Mouse (Mus musculus) heart, postnatal 10 days (tissue): Measurements from ENCODE around the gene Apba3. TPM values are rescaled to one million over a fixed set of nuclear protein-coding genes. Genes with fewer than 3 reads are reported as not detected.

Experiments used
- microRNA-seq, 2 experiments: library from miRNA; unstranded; fragments of <30 nt; microRNA quantifications; one replicate each; pipeline ENCODE4 v1.2.0; 2022
- total RNA-seq, 2 experiments: library from RNA; stranded (reverse); gene quantifications; 2 replicates each; pipeline ENCODE4 v1.2.3; 2021

Gene Apba3
- total RNA-seq, 2 experiments from 2014 or later: 66.5 to 68.3 TPM

Small RNAs within 50 kb of the gene (microRNA-seq; reads per million reads assigned to microRNA genes)
- 12.3 to 24.7 reads per million in 2 experiments for gene Mir3057

Other genes with a start within 250 kb of the Apba3 start
- gene Diras1, start 241.3 kb upstream of the Apba3 start, total RNA-seq: not detected
- 10 to 100 TPM; 11.5 to 13.0 TPM for gene Slc39a3, start 229.5 kb upstream of the Apba3 start, total RNA-seq
- gene Sgta, start 206.8 kb upstream of the Apba3 start, total RNA-seq: 100 to 1,000 TPM; 103 to 106 TPM
- gene Thop1, start 196.9 kb upstream of the Apba3 start, total RNA-seq: 10 to 100 TPM; 11.5 to 14.9 TPM
- gene Creb3l3, start 168.1 kb upstream of the Apba3 start, total RNA-seq: 1 to 10 TPM; 1.2 to 2.4 TPM
- 100 to 1,000 TPM; 129 to 131 TPM for gene Map2k2, start 161.0 kb upstream of the Apba3 start, total RNA-seq
- gene Zbtb7a, start 131.7 kb upstream of the Apba3 start, total RNA-seq: 10 to 100 TPM; 43.7 to 48.0 TPM
- gene Pias4, start 99.0 kb upstream of the Apba3 start, total RNA-seq: 10 to 100 TPM; 14.7 to 17.8 TPM
- gene Eef2, start 90.3 kb upstream of the Apba3 start, total RNA-seq: 1,000 to 10,000 TPM; 1,333 to 1,385 TPM
- 10 to 100 TPM; 33.3 to 39.1 TPM for gene Dapk3, start 84.0 kb upstream of the Apba3 start, total RNA-seq
- not detected for gene 4930442H23Rik, start 83.1 kb upstream of the Apba3 start, total RNA-seq
- gene Nmrk2, start 64.9 kb upstream of the Apba3 start, total RNA-seq: 10 to 100 TPM; 11.6 to 16.5 TPM
- gene Atcay, start 36.1 kb upstream of the Apba3 start, total RNA-seq: under 1 TPM; 0.24 to 0.30 TPM
- gene Zfr2, start 33.8 kb upstream of the Apba3 start, total RNA-seq: 1 to 10 TPM; 3.8 TPM
- under 1 TPM; 0.27 to 0.38 TPM for gene Matk, start 14.0 kb upstream of the Apba3 start, total RNA-seq
- 100 to 1,000 TPM in 1 of 2 experiments, 10 to 100 TPM in 1; 93.4 to 108 TPM for gene Mrpl54, start within 50 bp of the Apba3 start, total RNA-seq
- gene Tjp3, start 24.6 kb downstream of the Apba3 start, total RNA-seq: under 1 TPM; 0.14 to 0.37 TPM
- gene Pip5k1c, start 26.0 kb downstream of the Apba3 start, total RNA-seq: 10 to 100 TPM; 43.2 to 46.4 TPM
- gene Cactin, start 54.1 kb downstream of the Apba3 start, total RNA-seq: 10 to 100 TPM; 21.0 to 23.6 TPM
- gene Tbxa2r, start 61.8 kb downstream of the Apba3 start, total RNA-seq: 1 to 10 TPM; 7.7 to 8.5 TPM
- gene Gipc3, start 76.3 kb downstream of the Apba3 start, total RNA-seq: 1 to 10 TPM; 4.8 to 6.1 TPM
- gene Hmg20b, start 83.5 kb downstream of the Apba3 start, total RNA-seq: 100 to 1,000 TPM in 1 of 2 experiments, 10 to 100 TPM in 1; 88.1 to 105 TPM
- 10 to 100 TPM; 11.6 to 14.4 TPM for gene Mfsd12, start 90.5 kb downstream of the Apba3 start, total RNA-seq
- gene 4930404N11Rik, start 98.9 kb downstream of the Apba3 start, total RNA-seq: 1 to 10 TPM in 1 of 2 experiments, under 1 TPM in 1; 0.42 to 1.1 TPM
- 10 to 100 TPM; 39.7 to 41.2 TPM for gene Fzr1, start 111.6 kb downstream of the Apba3 start, total RNA-seq
- gene Dohh, start 117.5 kb downstream of the Apba3 start, total RNA-seq: 10 to 100 TPM; 53.2 to 57.5 TPM
- gene Gm48551, start 117.5 kb downstream of the Apba3 start, total RNA-seq: under 1 TPM; 0.74 to 0.87 TPM
- gene Gm48552, start 122.0 kb downstream of the Apba3 start, total RNA-seq: under 1 TPM; 0.77 to 0.98 TPM
- 1 to 10 TPM; 1.3 to 2.2 TPM for gene Smim24, start 126.1 kb downstream of the Apba3 start, total RNA-seq
- 100 to 1,000 TPM; 139 to 163 TPM for gene Nfic, start 188.7 kb downstream of the Apba3 start, total RNA-seq
- gene Celf5, start 215.7 kb downstream of the Apba3 start, total RNA-seq: under 1 TPM; 0.32 to 0.48 TPM
- 10 to 100 TPM; 64.0 to 65.0 TPM for gene Ncln, start 229.4 kb downstream of the Apba3 start, total RNA-seq
- under 1 TPM; 0.86 to 0.87 TPM for gene S1pr4, start 233.2 kb downstream of the Apba3 start, total RNA-seq